Mouse (Mus musculus): ENCODE data around the gene Tcf25. TPM values are rescaled to one million over a fixed set of nuclear protein-coding genes. Genes with fewer than 3 reads are reported as not detected.

Gene Tcf25
- polyA plus RNA-seq, 1 experiment = 41.8 TPM

GRCm38 (mm10) chr8:123415967-123416943 is 42.7 kb downstream of the Tcf25 start:
- Histone ChIP-seq H3K4me1 (ENCODE audit: control insufficient read depth, insufficient read depth, low read length) (peaks cover 14% of the 10 kb centered on the region), H3K27me3 (ENCODE audit: control insufficient read depth, insufficient read depth, low read length) (no peaks in the 10 kb centered on the region), H3K27ac (ENCODE audit: control insufficient read depth, insufficient read depth, low read depth, low read length) (peak overlapping the region; percentile 76), H3K4me3 (ENCODE audit: control insufficient read depth, low read depth, low read length) (no peak overlapping the region), H3K36me3 (ENCODE audit: control insufficient read depth, insufficient read depth, low read length) (no peaks in the 10 kb centered on the region)
- no peak for TF ChIP-seq CTCF (IDR thresholded peaks at IDR 0.05; ENCODE audit: control insufficient read depth, insufficient read depth, insufficient replicate concordance, low read depth, low read length)

DNA sequence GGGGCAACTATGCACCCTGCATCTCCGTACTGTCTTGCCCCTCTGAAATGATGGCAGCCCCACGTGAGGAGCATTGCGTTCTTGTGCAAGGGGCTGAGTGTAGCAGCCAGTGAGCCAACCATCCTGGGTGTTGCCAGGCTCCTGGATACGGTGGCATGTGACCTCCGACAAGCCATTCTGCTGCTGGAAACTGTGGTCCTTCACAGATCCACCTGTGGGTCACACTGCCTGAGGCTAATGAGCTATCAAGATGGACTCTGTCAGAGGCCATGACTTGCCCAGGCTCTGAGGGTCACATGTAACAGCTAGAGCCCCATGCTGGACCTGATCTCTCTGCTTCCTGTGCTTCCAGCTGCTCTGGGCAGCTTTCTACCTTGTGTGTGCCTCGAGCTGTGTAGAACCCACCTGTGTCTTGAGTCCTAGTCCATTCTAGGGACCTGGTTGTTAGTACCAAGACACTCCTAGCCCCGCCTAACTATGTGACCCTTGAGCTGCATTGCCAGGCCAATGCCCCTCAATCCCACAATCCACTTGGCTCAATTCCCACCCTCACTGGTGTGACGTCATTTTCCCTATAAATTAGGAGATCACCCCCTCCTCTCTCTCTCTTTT is 43.5 kb downstream of the Tcf25 start:
- H3K27me3 ChIP-seq (ENCODE audit: control insufficient read depth, insufficient read depth, low read length) = no peaks in the 10 kb centered on the region
- TF ChIP-seq CTCF (IDR thresholded peaks at IDR 0.05; ENCODE audit: control insufficient read depth, insufficient read depth, insufficient replicate concordance, low read depth, low read length) (no peak), POLR2A (IDR thresholded peaks at IDR 0.05; ENCODE audit: control insufficient read depth, low read depth, low read length) (no peak)
- H3K36me3 ChIP-seq (ENCODE audit: control insufficient read depth, insufficient read depth, low read length) = no peaks in the 10 kb centered on the region
- H3K27ac ChIP-seq (ENCODE audit: control insufficient read depth, insufficient read depth, low read depth, low read length) = peak overlapping the region; percentile 76
- peaks cover 6% of the 10 kb centered on the region for H3K4me1 ChIP-seq (ENCODE audit: control insufficient read depth, insufficient read depth, low read length)
- H3K4me3 ChIP-seq (ENCODE audit: control insufficient read depth, low read depth, low read length) = no peak overlapping the region

DNA sequence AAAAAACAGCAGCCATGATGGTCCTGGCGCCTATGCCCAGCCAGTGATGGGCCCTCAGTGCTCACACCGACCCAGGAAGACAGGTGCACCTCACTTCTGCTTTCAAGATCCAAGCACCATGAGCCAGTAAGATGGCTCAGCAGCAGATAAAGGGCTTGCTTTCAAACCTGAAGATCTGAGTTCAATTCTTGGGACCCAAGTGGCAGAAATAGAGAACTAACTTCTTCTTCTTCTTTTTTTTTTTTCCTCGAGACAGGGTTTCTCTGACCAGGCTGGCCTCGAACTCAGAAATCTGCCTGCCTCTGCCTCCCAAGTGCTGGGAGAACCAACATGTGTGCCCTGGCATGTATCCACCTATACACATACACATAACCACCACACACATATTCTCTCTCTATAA is 46.2 kb downstream of the Tcf25 start:
- TF ChIP-seq POLR2A (IDR thresholded peaks at IDR 0.05; ENCODE audit: control insufficient read depth, low read depth, low read length) = no peak
- no peak for TF ChIP-seq CTCF (IDR thresholded peaks at IDR 0.05; ENCODE audit: control insufficient read depth, insufficient read depth, insufficient replicate concordance, low read depth, low read length)
- Histone ChIP-seq H3K4me1 (ENCODE audit: control insufficient read depth, insufficient read depth, low read length) (no peaks in the 10 kb centered on the region), H3K36me3 (ENCODE audit: control insufficient read depth, insufficient read depth, low read length) (no peaks in the 10 kb centered on the region), H3K27ac (ENCODE audit: control insufficient read depth, insufficient read depth, low read depth, low read length) (no peak overlapping the region), H3K27me3 (ENCODE audit: control insufficient read depth, insufficient read depth, low read length) (no peaks in the 10 kb centered on the region), H3K4me3 (ENCODE audit: control insufficient read depth, low read depth, low read length) (no peak overlapping the region)

DNA sequence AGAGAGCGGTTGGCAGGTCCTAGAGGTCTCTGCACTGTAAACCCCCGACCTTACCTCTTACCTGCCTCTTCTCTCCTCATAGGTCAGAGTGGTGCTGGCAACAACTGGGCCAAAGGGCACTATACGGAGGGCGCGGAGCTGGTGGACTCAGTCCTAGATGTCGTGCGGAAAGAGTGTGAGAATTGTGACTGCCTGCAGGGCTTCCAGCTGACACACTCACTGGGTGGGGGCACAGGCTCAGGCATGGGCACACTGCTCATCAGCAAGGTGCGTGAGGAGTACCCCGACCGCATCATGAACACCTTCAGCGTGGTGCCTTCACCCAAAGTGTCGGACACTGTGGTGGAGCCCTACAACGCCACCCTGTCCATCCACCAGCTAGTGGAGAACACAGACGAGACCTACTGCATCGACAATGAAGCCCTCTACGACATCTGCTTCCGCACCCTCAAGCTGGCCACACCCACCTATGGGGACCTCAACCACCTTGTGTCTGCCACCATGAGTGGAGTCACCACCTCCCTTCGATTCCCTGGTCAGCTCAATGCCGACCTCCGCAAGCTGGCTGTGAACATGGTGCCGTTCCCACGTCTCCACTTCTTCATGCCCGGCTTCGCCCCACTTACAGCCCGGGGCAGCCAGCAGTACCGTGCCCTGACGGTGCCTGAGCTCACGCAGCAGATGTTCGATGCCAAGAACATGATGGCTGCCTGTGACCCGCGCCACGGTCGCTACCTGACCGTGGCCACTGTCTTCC is 47.1 kb downstream of the Tcf25 start:
- Histone ChIP-seq H3K4me1 (ENCODE audit: control insufficient read depth, insufficient read depth, low read length) (no peaks in the 10 kb centered on the region), H3K4me3 (ENCODE audit: control insufficient read depth, low read depth, low read length) (no peak overlapping the region), H3K27ac (ENCODE audit: control insufficient read depth, insufficient read depth, low read depth, low read length) (no peak overlapping the region), H3K27me3 (ENCODE audit: control insufficient read depth, insufficient read depth, low read length) (no peaks in the 10 kb centered on the region), H3K36me3 (ENCODE audit: control insufficient read depth, insufficient read depth, low read length) (no peaks in the 10 kb centered on the region)
- TF ChIP-seq CTCF (IDR thresholded peaks at IDR 0.05; ENCODE audit: control insufficient read depth, insufficient read depth, insufficient replicate concordance, low read depth, low read length) (no peak), POLR2A (IDR thresholded peaks at IDR 0.05; ENCODE audit: control insufficient read depth, low read depth, low read length) (no peak)

DNA sequence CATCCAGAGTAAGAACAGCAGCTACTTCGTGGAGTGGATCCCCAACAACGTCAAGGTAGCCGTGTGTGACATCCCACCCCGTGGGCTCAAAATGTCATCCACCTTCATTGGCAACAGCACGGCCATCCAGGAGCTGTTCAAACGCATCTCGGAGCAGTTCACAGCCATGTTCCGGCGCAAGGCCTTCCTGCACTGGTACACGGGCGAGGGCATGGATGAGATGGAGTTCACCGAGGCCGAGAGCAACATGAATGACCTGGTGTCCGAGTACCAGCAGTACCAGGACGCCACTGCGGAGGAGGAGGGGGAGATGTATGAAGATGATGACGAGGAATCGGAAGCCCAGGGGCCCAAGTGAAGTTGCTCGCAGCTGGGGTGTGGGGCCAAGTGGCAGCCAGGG is 47.8 kb downstream of the Tcf25 start:
- TF ChIP-seq POLR2A (IDR thresholded peaks at IDR 0.05; ENCODE audit: control insufficient read depth, low read depth, low read length) = no peak
- no peak for TF ChIP-seq CTCF (IDR thresholded peaks at IDR 0.05; ENCODE audit: control insufficient read depth, insufficient read depth, insufficient replicate concordance, low read depth, low read length)
- Histone ChIP-seq H3K4me1 (ENCODE audit: control insufficient read depth, insufficient read depth, low read length) (no peaks in the 10 kb centered on the region), H3K4me3 (ENCODE audit: control insufficient read depth, low read depth, low read length) (no peak overlapping the region), H3K36me3 (ENCODE audit: control insufficient read depth, insufficient read depth, low read length) (no peaks in the 10 kb centered on the region), H3K27ac (ENCODE audit: control insufficient read depth, insufficient read depth, low read depth, low read length) (no peak overlapping the region), H3K27me3 (ENCODE audit: control insufficient read depth, insufficient read depth, low read length) (no peaks in the 10 kb centered on the region)

DNA sequence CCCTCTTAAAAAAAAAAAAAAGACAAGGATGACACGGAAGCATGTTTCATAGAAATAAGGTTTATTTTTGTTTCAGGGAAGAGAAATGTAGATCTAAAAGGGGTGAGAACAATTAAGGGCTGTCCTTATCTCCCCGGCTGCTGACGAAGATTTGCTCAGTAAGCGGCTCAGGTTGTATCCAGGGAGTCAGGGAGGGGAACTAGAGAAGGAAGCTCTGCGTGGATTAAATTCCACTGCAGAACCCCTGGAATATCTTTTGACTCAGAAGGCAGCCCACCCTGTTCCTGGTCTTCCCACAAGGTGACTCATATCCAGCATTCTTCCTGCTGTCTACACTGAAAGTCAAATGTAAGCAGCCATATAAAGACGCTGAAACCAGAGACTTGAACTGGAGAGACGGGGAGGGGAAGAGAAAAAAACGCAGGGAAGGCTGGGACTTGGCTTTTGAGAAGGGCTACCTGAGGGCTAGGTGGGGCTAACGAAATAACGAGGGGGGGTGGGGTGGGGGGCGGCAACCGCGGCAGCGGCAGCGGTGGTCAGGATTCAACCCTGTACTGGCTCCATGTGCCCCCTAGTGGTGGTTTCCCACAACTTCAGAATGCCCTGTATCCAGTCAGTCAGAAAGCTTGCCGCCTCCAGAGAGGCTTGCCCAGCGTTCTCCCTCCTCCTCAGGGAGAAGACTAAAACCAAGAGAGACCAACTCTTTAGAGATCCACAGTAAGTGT is 48.7 kb downstream of the Tcf25 start:
- no peak overlapping the region for H3K4me3 ChIP-seq (ENCODE audit: control insufficient read depth, low read depth, low read length)
- no peaks in the 10 kb centered on the region for H3K4me1 ChIP-seq (ENCODE audit: control insufficient read depth, insufficient read depth, low read length)
- H3K27ac ChIP-seq (ENCODE audit: control insufficient read depth, insufficient read depth, low read depth, low read length) = no peak overlapping the region
- H3K27me3 ChIP-seq (ENCODE audit: control insufficient read depth, insufficient read depth, low read length) = no peaks in the 10 kb centered on the region
- H3K36me3 ChIP-seq (ENCODE audit: control insufficient read depth, insufficient read depth, low read length) = no peaks in the 10 kb centered on the region
- TF ChIP-seq CTCF (IDR thresholded peaks at IDR 0.05; ENCODE audit: control insufficient read depth, insufficient read depth, insufficient replicate concordance, low read depth, low read length) = peak; percentile 72; the same call in 1 of the 2 replicates
- TF ChIP-seq POLR2A (IDR thresholded peaks at IDR 0.05; ENCODE audit: control insufficient read depth, low read depth, low read length) = no peak
